Mouse (Mus musculus) cerebellum, postnatal 10 days (tissue): Measurements from ENCODE around the gene Rprd1b.

Source experiments
- DNase-seq, 2 experiments: peaks; one replicate each; pipeline ENCODE4 v3.0.0; 2021; ENCODE audit warnings: mixed read lengths in 2 of 2

Gene Rprd1b

DNA sequence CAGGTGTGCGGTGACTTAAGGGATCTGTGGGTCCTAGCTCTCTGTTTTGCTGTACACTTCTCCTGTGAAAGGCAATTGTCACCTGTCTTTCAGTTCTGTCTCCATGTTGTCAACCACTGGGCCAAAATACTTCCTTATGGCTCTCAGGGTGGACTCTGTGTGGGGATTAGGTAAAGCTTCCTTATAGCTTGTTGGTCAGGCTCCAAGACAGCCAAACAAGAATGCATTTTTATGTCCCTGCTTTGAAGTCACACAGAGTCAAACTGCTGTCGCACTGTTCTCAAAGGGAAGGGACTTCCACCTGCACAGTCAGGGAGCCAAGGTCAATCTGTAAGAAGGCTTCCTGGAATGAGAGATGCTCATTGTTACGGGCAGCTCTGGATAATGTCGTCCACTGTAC, 149.8 kb downstream of the Rprd1b start:
- no peak for DNase-seq

DNA sequence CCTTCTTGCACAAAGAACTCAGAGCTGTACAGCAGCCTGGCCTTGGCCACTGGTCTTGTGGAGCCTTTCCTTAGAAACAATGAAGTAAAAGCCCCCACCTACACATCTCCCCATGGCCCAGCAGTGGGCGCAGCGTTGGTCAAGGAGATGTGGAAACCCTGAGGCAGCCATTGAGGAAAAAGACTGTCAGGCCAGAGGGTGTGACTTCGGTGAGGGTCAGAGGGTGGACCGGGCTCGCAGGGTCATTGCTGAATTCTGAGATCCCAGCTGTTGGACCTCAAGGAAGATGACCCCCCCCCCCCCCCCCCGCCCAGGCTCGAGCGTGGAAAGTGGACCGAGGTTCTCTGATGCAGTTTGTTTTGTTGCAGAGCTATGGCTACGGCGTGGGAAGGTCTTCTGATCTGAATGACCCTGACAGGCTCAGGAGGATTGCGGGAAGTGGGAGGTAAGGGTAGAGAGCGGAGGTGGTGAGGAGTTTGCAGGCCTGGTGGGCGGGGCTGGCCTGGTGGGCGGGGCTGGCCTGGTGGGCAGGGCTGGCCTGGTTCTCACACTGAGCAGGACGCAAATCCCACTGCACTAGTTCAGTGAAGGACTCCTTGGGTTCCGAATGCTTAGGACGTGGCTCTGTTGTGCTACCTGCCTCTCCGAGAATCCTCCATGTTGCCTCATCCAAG, 150.5 kb downstream of the Rprd1b start:
- DNase-seq: peak; percentile 61 to 71

- peak; percentile 67 to 80 for DNase-seq
These were observed 151.2 kb downstream of the Rprd1b start for GRCm38 (mm10) chr2:158179370-158180111.

GRCm38 (mm10) chr2:158180797-158181196, 152.5 kb downstream of the Rprd1b start:
- peak; percentile 82 to 89 for DNase-seq
